Mouse (Mus musculus) heart, adult 2 months (tissue): ENCODE data around the gene Fgf13.

Source experiments
- CTCF ChIP-seq: fragments of 200-600 bp; IDR thresholded peaks from 2 replicates; pipeline ENCODE4 v1.8.1; 2022; ENCODE audit warnings: antibody characterized with exemption, mild to moderate bottlenecking, moderate library complexity
- POLR2A ChIP-seq: fragments of 200-500 bp; IDR thresholded peaks from 2 replicates; pipeline ENCODE4 v1.6.1; 2011; ENCODE audit warnings: mild to moderate bottlenecking, low read depth, low read length, control low read depth; ENCODE audit not compliant: insufficient read depth

DNA sequence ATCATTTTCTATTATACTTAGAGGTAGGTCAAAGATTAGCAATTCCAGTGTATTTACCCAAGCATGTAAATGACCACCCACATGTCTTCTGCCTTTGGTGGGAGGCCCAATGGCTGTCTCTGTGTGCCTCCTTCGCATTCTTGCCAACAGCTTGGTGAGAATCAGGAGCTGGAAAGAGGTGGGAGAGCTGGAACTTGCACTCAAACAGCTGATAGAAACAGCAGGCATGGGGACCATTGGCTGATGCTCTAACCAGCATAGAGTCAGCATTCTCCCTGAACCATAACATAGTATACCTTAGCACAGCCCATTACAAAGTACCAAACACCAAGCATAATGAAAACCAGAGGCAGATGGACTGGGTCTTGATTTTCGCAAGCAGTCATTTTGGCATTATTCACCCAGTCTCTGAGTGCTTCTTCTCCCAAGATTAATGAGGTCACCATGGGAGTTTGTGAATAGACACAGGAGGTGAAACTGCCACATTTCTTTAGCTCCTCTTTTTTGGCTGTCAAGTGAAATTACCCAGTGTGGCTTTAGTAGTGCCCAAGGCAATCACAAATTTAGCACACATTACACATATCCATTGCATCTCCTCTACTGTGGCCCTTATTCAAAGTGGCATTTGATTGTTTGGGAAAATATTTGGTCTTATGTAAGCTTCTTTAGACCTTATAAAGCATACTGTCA is 165.1 kb downstream of the Fgf13 start:
- no peak for TF ChIP-seq CTCF
- no peak for TF ChIP-seq POLR2A
